Mouse (Mus musculus): Measurements from ENCODE around the gene Asnsd1.

The Asnsd1 gene

GRCm38 (mm10) chr1:53296581-53297383 lies 55.8 kb downstream of the Asnsd1 start, which contains the start of the genes Pms1, Ormdl1 and Gm28778:
Gene Pms1 (minus strand): TSS chr1:53297018.
Gene Ormdl1 (plus strand): TSS chr1:53297095.
Gene Gm28778 (plus strand): TSS chr1:53297111.
- POLR2A ChIA-PET = interaction anchor here (0.5 to 2.9 kb wide), 33 partner anchors 9 to 1791 kb away, joined by 3 to 25 read pairs (median 4); partner anchors contain the start of genes Asdurf (in 3 of the 4), Asnsd1 (in 3 of the 4), Gm28551 (in 3 of the 4) and Gls (in 2 of the 4)
- CTCF ChIA-PET = interaction anchor here in 1 of 4 experiments (0.5 to 0.6 kb wide), 2 partner anchors 667 to 878 kb away, joined by 3 read pairs; partner anchors contain the start of gene Nemp2
